Mouse (Mus musculus): Measurements from ENCODE around the gene Fam129b.

The Fam129b gene

DNA sequence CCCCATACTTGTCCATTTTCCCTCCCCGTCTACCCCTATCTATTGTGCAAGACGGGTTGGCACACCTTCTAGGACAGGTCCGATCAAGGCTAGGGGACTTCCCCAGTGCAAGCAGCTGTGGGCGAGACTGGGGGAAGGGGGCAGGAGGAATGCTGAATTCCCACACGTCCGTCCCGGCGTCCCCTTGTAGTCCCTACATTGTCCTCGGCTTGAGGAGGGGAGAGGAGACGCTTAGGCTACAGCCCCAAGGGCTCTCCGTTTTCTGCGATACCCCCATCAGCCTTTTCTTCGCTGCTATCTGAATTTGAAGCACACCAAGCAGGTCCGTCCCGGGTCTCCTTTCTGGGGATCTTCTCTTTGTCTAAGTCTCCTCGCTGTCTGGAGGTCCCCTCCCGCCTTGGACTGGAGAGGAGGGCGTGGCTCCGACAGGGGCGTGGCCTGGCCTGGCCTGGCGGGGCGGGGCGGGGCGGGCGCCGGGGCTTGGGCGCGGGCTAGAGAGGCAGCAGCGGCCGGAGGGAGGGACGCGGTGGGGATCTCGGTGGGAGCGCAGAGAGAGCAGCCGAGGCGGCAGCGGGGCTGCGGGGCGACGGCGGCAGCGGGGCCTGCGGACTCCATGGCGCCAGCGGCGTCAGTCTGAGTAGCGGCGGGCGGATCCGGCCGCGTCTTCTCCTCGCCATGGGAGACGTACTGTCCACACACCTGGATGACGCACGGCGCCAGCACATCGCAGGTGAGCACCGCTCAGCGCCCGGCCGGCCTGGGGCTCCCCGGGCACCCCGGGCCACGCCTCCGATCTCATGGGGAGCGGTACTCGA, at the start of gene Fam129b:
Gene Fam129b (plus strand): TSS at position 440 of the 815 bp plus-strand sequence.
- TF ChIP-seq GATA4 (IDR thresholded peaks at IDR 0.05; ENCODE audit: insufficient replicate concordance, low read length), result no peak

DNA sequence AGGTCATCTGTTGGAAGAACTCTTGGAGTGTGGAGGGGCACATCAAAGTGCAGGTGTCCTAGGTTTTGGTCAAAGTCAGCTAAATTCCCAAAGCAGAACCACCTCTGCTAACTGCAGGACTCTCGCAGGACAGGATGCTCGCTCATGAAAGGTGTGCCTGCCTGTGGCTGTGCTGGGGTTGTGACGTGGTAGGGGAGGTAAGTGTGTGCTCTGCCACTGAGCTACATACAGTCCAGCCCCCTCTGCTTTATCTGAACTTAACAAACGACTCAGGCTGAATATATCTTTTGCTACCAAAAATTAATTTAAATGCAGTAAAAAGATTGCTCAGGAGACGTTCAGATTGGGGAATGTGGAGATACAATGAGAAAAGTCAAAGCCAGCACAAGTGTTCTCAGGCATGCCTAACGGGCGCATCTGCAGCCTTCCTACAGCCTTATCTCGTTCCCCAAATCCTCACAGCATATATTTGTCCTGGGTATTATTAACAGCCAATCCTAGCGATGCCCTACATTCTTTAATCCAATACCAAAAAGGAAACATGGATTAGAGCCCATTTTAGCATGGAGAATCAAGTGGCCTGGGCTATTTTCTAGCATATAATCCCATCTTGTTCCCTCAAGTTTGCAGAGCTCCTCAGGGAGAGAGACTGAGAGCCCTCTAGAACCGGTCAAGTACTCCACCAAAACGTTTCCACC, 46.8 kb upstream of the Fam129b start:
- TF ChIP-seq GATA4 (IDR thresholded peaks at IDR 0.05; ENCODE audit: insufficient replicate concordance, low read length), result no peak

DNA sequence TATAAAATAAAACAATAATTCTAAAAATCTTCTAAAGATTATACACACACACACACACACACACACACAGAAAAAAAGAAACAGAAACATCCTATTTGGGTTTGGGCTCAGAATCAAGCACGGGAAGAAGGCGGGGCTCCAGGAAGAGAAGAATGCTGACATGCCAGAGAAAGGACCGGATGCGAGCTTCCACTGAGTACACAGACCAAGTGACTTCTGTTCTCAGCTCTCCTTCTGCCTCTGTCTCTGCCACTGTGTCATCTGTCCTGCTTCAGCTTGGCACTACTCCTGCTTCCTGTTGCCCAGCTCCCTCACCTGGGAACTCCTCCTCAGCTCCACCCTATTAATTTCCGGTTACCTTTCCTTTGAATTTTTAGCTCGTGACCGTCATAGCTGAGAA, 41.4 kb upstream of the Fam129b start:
- TF ChIP-seq GATA4 (IDR thresholded peaks at IDR 0.05; ENCODE audit: insufficient replicate concordance, low read length), result no peak

DNA sequence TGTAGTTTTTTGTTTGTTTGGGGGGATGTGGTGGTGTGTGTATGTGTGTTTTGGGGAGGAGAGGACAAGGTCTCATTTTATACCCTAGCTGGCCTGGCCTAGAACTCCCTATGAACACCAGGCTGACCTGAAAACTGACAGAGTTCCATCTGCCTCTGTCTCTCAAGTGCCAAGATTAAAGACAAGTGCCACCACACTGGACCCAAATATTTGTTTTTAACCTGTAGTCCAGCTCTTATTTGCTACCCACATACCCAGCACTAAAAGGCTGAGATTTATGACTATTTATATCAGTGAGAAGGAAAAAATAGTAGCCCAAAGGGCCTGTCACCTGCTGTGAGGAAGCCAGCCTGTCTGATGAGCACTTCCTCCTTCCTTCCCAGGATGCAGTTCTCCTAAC, 40.3 kb upstream of the Fam129b start:
- no peak for TF ChIP-seq GATA4 (IDR thresholded peaks at IDR 0.05; ENCODE audit: insufficient replicate concordance, low read length)

DNA sequence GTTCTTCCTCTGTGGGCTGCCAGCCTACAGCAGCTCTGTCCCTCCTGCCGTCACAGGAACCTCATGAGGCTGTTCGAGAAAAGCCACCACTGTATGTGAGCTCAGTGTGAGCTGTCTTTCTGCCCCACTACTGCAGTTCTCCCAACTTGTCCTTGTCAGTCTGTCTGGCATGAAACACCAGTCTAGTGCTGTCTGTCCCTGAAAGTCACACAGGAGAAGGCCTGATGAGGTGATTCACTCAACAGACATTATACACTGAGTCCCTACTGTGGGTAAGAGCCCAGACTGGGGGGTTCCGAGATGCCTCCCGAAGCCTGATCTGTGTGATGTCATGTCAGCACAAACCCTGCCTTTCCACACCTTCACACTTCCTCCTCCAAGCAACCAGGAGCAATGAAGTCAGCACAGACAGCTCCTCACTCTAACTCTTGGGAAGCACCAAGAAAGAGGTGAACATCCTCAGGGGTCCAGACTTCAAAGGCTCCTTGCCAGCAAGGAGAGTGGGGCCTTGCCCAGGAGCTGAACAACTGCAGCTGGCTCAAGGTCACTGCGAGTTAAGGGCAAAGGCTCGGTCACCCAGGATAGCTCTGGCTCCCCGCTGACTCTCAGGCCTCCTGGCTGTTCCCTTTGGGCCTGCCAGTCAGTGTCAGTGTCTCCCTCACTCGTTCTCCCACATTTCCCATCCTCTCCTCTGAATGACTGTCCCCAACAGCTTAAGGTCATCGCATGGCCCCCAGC, 37.6 kb upstream of the Fam129b start:
- no peak for TF ChIP-seq GATA4 (IDR thresholded peaks at IDR 0.05; ENCODE audit: insufficient replicate concordance, low read length)

DNA sequence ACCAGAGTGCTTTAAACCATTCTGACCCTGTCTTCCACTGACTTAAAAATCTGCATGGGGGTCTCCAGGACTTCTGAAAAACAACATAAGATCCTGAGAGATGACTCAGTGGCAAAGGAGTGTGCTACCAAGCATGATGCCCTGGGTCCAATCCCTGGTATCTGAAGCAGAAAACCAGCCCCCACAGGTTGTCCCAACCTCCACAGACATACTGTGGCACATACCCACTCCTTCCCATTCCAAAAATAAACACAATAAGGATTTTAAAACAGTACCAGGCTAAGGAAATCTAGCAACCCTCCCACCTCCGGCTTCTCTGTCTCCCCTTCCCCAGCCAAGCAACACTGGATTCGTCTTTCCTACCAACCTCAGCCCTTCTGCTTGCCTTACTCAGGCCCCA, 36.7 kb upstream of the Fam129b start:
- no peak for TF ChIP-seq GATA4 (IDR thresholded peaks at IDR 0.05; ENCODE audit: insufficient replicate concordance, low read length)

DNA sequence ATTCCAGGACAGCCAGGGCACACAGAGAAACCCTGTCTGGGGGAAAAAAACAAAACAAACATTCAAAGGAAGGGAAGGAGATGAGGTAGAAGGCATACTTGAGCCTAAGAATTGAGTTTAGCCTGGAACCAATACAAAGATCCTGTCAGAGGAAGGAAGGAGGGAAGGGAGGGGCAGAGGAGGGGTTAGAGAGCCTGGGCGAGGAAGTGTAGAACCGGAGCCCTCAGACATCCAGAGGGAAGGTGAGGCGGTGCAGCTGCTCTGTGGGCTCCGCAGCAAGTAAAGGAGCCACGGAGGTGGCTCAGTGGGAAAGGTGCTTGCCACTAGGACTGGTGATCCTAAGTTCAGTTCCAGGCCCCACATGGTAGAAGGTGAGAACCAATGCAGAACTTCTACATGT, 34.8 kb upstream of the Fam129b start:
- TF ChIP-seq GATA4 (IDR thresholded peaks at IDR 0.05; ENCODE audit: insufficient replicate concordance, low read length), result no peak

DNA sequence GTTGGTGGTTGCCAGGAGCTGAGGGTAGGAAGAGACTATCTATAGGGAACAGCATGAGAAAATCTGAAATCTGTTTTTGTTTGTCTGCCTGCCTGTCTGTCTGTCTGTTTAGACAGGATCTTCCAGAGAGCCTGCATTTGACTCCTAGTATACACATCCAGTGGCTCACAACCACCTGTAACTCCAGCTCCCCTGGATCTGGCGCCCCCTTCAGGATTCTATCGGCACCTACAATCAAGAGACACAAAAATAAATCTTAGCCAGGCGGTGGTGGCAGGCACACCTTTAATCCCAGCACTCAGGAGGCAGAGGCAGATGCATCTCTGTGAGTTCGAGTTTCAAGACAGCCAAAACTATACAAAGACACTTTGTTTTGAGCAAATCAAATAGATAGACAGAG, 33.4 kb upstream of the Fam129b start:
- TF ChIP-seq GATA4 (IDR thresholded peaks at IDR 0.05; ENCODE audit: insufficient replicate concordance, low read length), result no peak

DNA sequence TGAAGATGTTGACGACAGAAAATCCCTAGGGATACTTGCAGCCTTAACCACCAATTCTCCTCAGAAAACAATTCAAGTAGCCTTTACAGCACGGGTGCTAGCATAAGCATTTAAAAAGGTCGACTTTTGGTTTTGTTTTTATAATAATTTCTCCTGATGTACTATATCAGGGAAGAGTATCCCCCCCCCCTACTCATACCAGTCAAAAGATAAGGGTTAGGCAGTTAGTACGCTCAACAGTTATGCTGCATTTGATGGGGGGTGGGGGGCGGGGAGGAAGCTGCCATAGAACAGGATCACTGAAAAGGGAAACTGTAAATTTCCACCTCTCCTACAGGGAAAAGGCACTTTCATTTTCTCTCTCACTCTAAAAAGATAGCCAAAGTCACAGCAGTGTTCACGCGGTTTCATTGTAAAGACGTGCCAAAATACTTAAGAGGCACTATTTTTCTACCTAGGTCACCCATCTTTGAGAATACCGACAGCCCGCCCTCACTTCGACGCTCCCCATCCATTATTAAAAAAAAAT, 30.3 kb upstream of the Fam129b start:
- TF ChIP-seq GATA4 (IDR thresholded peaks at IDR 0.05; ENCODE audit: insufficient replicate concordance, low read length), result no peak

DNA sequence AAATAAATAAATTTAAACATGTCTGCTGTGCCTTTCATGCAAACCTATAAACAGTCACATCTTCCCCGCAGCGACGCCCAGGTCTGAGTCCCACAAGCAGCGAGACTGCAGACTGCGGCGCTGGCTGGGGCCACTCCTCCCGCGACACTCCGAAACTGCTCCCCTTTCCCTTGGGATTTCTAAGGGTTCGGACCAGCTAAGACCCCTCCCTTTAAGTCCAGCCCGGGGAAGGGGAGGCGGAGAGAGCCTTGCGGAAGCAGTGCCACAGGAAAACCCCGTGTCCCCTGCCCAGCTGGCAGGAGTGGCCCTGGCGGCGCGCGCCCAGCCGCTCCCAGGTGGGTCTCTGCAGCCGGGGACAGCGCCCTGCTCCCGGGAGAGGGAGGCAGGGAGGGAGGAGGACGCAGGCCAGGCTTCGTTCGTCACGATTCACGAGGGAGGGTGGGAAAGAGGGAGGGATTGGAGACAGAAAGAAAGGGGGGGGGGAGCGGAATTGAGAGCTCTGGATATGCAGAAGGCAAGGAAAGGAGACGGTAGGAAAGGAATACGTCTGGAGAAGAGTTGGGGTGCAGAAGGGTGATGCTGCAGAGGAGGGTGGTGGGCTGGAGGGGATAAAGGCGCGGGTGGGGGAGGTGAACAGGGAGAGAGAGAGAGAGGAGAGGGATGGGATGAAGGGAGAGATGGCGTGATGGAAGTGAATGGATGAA, 29.7 kb upstream of the Fam129b start:
- TF ChIP-seq GATA4 (IDR thresholded peaks at IDR 0.05; ENCODE audit: insufficient replicate concordance, low read length), result no peak

DNA sequence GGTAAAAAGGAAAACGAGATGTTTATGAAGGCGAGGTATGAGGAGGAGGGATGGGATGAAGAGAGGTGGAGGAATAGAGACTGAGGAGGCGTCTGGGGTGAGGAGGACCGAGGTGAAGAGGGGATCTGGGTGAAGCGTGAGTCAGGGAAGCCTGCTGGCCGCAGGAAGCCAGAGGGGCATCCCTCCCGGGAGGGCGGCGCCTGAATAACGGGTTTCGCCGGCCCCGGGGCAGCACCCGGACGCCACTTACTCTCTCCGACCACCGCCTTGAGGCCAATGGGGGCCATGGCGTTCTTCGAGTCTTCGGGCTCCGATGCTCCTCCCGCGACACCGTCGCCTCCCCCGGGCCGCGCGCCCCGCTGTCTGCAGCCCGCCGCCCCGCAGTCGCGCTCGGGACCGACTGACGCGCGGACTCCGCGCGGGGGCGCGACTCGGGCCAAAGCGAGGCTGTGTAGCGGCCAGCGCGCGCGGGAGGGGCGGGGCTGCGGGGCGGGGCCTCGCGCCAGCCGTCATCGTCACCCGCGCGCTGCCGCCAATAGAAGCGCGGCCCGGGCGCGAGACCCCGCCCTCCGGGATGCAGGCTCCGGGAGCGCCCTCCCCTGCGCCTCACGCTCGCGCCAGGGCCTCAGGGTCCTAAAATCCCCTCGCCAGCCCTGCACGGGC, 29.0 kb upstream of the Fam129b start, which contains the start of gene Stxbp1:
Gene Stxbp1 (minus strand): TSS at position 441 of the 663 bp plus-strand sequence.
- TF ChIP-seq GATA4 (IDR thresholded peaks at IDR 0.05; ENCODE audit: insufficient replicate concordance, low read length), result no peak

DNA sequence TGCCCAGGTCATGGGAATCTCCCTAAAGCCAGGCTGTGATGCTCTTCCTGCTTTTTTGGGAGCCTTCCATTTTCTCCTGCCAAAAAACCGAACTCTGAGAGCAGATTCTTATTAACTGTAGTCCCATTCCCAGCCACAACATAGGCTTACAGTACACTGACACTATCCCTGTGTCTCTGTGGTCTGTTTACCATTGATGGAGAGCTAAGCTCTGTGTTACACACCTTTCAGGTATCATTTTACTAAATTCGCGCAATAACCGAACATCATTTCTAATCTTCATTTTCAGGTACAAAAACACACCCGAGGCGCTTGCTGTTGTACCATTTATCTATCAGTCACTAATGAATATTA, 28.5 kb upstream of the Fam129b start:
- TF ChIP-seq GATA4 (IDR thresholded peaks at IDR 0.05; ENCODE audit: insufficient replicate concordance, low read length), result no peak

DNA sequence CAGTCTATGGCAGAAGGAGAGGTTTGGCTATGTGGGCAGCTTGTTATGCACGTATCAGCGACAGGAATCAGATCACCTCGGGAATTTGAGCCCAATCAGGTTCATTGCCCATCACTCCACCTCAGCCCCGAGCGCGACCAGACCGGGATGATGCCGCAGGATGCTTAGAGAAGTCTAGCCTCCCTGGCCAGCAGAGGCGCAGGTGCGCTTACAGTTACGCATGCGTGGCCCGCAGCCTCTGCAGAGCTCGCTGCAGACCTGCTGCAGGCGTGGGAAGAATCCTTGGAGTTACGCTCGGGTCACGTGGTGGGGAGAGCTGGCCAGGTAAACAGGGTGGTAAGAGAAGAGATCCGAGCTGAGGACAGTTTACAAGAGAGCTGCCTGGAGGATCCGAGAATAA, 23.8 kb upstream of the Fam129b start:
- TF ChIP-seq GATA4 (IDR thresholded peaks at IDR 0.05; ENCODE audit: insufficient replicate concordance, low read length), result no peak

DNA sequence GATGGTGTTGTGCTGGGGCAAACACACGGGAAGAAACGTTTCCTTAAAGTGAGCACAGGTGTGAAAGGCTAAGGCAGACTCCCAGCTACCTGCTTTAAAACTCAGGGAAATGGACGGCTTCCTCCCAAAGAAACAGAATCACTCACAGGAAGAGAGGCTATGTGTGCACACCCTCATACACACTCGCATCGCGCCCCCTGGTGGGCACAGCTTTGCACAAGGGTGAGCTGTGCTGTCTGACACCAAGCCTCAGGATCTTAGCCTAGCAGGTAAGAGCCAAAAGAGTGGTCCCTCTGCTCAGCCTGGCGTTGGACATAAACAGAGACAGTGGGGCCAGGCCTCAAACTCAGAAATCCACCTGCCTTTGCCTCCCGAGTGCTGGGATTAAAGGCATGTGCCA, 21.7 kb upstream of the Fam129b start:
- no peak for TF ChIP-seq GATA4 (IDR thresholded peaks at IDR 0.05; ENCODE audit: insufficient replicate concordance, low read length)
